Mouse (Mus musculus): ENCODE data around the gene Pon1. TPM values are rescaled to one million over a fixed set of nuclear protein-coding genes. Genes with fewer than 3 reads are reported as not detected.

Gene Pon1
- polyA plus RNA-seq, 1 experiment, result not detected

DNA sequence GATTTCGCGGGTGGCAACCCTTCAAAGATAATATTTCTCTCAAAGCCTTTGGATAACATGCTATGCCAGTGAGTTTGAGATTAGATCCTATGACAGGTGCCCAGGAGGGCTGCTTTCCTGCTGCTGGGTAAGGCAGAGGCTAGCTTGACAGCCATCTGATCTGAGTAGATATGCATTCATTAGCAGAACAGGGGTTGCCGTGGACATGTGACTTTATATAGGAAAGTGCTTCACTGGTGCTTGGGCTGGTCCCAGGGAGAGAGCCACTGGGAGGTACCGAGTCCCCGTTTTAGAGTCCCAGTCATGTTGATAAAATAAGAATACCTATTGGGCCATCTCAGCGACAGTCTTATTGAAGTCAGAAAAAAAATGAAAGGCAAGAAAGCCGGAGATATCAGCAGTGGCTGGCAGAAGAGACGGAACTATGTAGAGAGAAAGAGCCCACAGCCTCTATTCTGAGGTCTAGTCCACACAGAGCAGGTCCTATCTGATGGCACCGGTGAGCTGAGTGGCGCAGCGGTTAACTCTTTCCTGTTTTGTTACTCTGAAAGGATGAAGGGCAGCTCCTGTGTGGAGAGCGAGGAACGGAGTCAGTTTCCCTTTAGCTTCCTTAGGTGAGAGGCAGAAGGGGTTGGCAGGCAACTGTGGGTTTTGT, 46.1 kb downstream of the Pon1 start:
- H3K4me1 ChIP-seq (ENCODE audit: control insufficient read depth, insufficient read depth, low read length), result no peaks in the 10 kb centered on the region
- 68% methylated on average over 13 of the region's 13 CpGs for WGBS
- no peaks in the 10 kb centered on the region for H3K27me3 ChIP-seq (ENCODE audit: control insufficient read depth, insufficient read depth, low read length)
- TF ChIP-seq POLR2A (IDR thresholded peaks at IDR 0.05; ENCODE audit: borderline replicate concordance, insufficient read depth, low read length) (no peak), CTCF (IDR thresholded peaks at IDR 0.05; ENCODE audit: borderline replicate concordance, insufficient read depth, low read depth, low read length) (no peak)
- DNase-seq, result no peak
- no peak overlapping the region for H3K4me3 ChIP-seq (replicated peaks; ENCODE audit: insufficient read depth, low read depth, low read length)
- no peak overlapping the region for H3K27ac ChIP-seq (ENCODE audit: insufficient read depth, low read length)

- Histone ChIP-seq H3K27me3 (ENCODE audit: control insufficient read depth, insufficient read depth, low read length) (no peaks in the 10 kb centered on the region), H3K27ac (ENCODE audit: insufficient read depth, low read length) (no peak overlapping the region), H3K4me3 (replicated peaks; ENCODE audit: insufficient read depth, low read depth, low read length) (no peak overlapping the region), H3K4me1 (ENCODE audit: control insufficient read depth, insufficient read depth, low read length) (no peaks in the 10 kb centered on the region)
- DNase-seq, result no peak
- 78% methylated on average over 9 of the region's 9 CpGs for WGBS
- TF ChIP-seq CTCF (IDR thresholded peaks at IDR 0.05; ENCODE audit: borderline replicate concordance, insufficient read depth, low read depth, low read length) (no peak), POLR2A (IDR thresholded peaks at IDR 0.05; ENCODE audit: borderline replicate concordance, insufficient read depth, low read length) (no peak)
Measured at GRCm38 (mm10) chr6:5139666-5140065, 54.1 kb downstream of the Pon1 start.

- Histone ChIP-seq H3K4me3 (replicated peaks; ENCODE audit: insufficient read depth, low read depth, low read length) (no peak overlapping the region), H3K4me1 (ENCODE audit: control insufficient read depth, insufficient read depth, low read length) (no peaks in the 10 kb centered on the region), H3K27me3 (ENCODE audit: control insufficient read depth, insufficient read depth, low read length) (no peaks in the 10 kb centered on the region), H3K27ac (ENCODE audit: insufficient read depth, low read length) (no peak overlapping the region)
- no peak for DNase-seq
- no peak for TF ChIP-seq POLR2A (IDR thresholded peaks at IDR 0.05; ENCODE audit: borderline replicate concordance, insufficient read depth, low read length)
- no peak for TF ChIP-seq CTCF (IDR thresholded peaks at IDR 0.05; ENCODE audit: borderline replicate concordance, insufficient read depth, low read depth, low read length)
- WGBS, result 88% methylated on average over 12 of the region's 12 CpGs
Measured at GRCm38 (mm10) chr6:5138875-5139631, 54.7 kb downstream of the Pon1 start.

DNA sequence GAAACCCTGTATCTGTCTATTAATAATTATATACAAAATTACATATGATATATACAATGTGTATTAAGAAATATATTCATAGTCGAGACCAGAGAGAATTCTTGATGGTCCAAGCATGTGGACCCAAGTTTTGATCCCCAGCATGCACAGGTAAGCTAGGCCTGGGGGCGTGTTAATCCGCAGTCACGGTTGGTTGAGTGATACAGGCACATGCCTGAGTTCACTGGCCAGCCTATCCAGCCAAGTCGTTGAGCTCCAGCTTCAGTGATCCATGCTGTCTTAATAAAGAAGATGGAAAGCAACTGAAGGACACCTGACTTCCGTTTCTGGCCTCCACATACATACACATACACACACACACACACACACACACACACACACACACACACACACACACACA, 57.7 kb downstream of the Pon1 start:
- no peak for DNase-seq
- Histone ChIP-seq H3K4me3 (replicated peaks; ENCODE audit: insufficient read depth, low read depth, low read length) (no peak overlapping the region), H3K4me1 (ENCODE audit: control insufficient read depth, insufficient read depth, low read length) (no peaks in the 10 kb centered on the region), H3K27ac (ENCODE audit: insufficient read depth, low read length) (no peak overlapping the region), H3K27me3 (ENCODE audit: control insufficient read depth, insufficient read depth, low read length) (no peaks in the 10 kb centered on the region)
- 63% methylated on average over 6 of the region's 6 CpGs for WGBS
- TF ChIP-seq CTCF (IDR thresholded peaks at IDR 0.05; ENCODE audit: borderline replicate concordance, insufficient read depth, low read depth, low read length) (no peak), POLR2A (IDR thresholded peaks at IDR 0.05; ENCODE audit: borderline replicate concordance, insufficient read depth, low read length) (no peak)

- no peaks in the 10 kb centered on the region for H3K27me3 ChIP-seq (ENCODE audit: control insufficient read depth, insufficient read depth, low read length)
- no peak overlapping the region for H3K27ac ChIP-seq (ENCODE audit: insufficient read depth, low read length)
- no peak for DNase-seq
- H3K4me1 ChIP-seq (ENCODE audit: control insufficient read depth, insufficient read depth, low read length), result no peaks in the 10 kb centered on the region
- no peak overlapping the region for H3K4me3 ChIP-seq (replicated peaks; ENCODE audit: insufficient read depth, low read depth, low read length)
- WGBS, result 94% methylated on average over 6 of the region's 6 CpGs
- TF ChIP-seq POLR2A (IDR thresholded peaks at IDR 0.05; ENCODE audit: borderline replicate concordance, insufficient read depth, low read length), result no peak
- no peak for TF ChIP-seq CTCF (IDR thresholded peaks at IDR 0.05; ENCODE audit: borderline replicate concordance, insufficient read depth, low read depth, low read length)
Measured at GRCm38 (mm10) chr6:5134986-5135385, 58.8 kb downstream of the Pon1 start.

DNA sequence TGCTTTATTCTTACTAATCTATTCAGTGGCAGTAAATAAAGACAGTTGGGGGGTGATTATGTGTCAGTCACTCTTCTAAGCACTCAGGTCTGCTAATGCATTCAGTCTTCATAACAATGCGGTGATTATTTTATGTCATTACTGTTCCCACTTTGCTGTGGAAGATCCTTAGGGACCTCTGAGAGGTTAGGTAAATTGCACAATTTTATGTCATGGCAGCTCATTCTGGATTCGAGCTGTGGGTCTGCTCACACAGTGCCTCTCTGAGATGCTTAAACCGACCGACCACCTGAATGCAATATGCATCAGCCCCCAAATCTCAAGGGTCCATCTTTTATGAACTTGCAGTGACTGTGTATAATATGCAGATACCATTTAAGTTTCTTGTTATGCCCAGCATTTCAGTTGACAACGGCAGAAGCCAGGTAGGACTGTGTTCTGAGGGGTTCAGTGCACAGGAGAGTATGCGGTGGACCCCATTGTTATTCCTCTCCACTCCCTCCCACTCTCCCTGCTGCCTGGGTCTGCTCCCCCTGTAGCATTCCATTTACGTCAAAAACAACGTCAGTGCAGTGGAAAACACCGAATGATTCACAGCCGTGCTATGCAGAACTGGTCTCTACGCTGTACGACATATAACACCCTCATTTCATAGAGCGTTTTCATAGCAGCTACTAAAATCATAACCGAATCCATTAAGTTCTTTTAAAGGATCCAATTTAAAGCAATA, 64.2 kb downstream of the Pon1 start:
- 80% methylated on average over 14 of the region's 14 CpGs for WGBS
- DNase-seq, result no peak
- Histone ChIP-seq H3K27ac (ENCODE audit: insufficient read depth, low read length) (no peak overlapping the region), H3K4me3 (replicated peaks; ENCODE audit: insufficient read depth, low read depth, low read length) (no peak overlapping the region), H3K27me3 (ENCODE audit: control insufficient read depth, insufficient read depth, low read length) (no peaks in the 10 kb centered on the region), H3K4me1 (ENCODE audit: control insufficient read depth, insufficient read depth, low read length) (no peaks in the 10 kb centered on the region)
- TF ChIP-seq POLR2A (IDR thresholded peaks at IDR 0.05; ENCODE audit: borderline replicate concordance, insufficient read depth, low read length), result no peak
- no peak for TF ChIP-seq CTCF (IDR thresholded peaks at IDR 0.05; ENCODE audit: borderline replicate concordance, insufficient read depth, low read depth, low read length)

GRCm38 (mm10) chr6:5120229-5120628, 73.5 kb downstream of the Pon1 start:
- TF ChIP-seq POLR2A (IDR thresholded peaks at IDR 0.05; ENCODE audit: borderline replicate concordance, insufficient read depth, low read length), result no peak
- TF ChIP-seq CTCF (IDR thresholded peaks at IDR 0.05; ENCODE audit: borderline replicate concordance, insufficient read depth, low read depth, low read length), result no peak
- WGBS, result 4% methylated on average over 3 of the region's 3 CpGs
- no peak overlapping the region for H3K27ac ChIP-seq (ENCODE audit: insufficient read depth, low read length)
- H3K4me3 ChIP-seq (replicated peaks; ENCODE audit: insufficient read depth, low read depth, low read length), result no peak overlapping the region
- H3K4me1 ChIP-seq (ENCODE audit: control insufficient read depth, insufficient read depth, low read length), result no peaks in the 10 kb centered on the region
- no peak for DNase-seq
- H3K27me3 ChIP-seq (ENCODE audit: control insufficient read depth, insufficient read depth, low read length), result no peaks in the 10 kb centered on the region
